Mouse (Mus musculus) lung, postnatal 0 days (tissue): ENCODE measurements at regions not wholly inside any gene's neighbourhood (a gene's known extent, or its start where the extent isn't known, plus 50 kb on each side); places are given as distances from the start of the nearest gene placed in this dataset.

Experiments used
- ATAC-seq: fragments of 200-750 bp; cut with Nextera tagmentation; 2 replicates; pipeline ENCODE4 v1.8.0; 2017; ENCODE audit warnings: moderate library complexity
- DNase-seq: peaks from one replicate; pipeline ENCODE4 v3.0.0-alpha.2; 2016; ENCODE audit warnings: low spot score
- H3K27ac ChIP-seq: fragments of 300-500 bp; sonication (generic); 2 replicates; pipeline ENCODE4 v1.5.1; 2014; ENCODE audit warnings: antibody characterized with exemption, mild to moderate bottlenecking, low read length, mixed read lengths
- H3K27me3 ChIP-seq: fragments of 300-500 bp; sonication (generic); replicated peaks from 2 replicates; pipeline ENCODE4 v1.6.1; 2014; ENCODE audit warnings: low read length, mixed read lengths; ENCODE audit not compliant: insufficient read depth
- H3K36me3 ChIP-seq: fragments of 300-500 bp; sonication (generic); 2 replicates; pipeline ENCODE4 v1.6.1; 2014; ENCODE audit warnings: low read length, mixed read lengths; ENCODE audit not compliant: insufficient read depth
- H3K4me1 ChIP-seq: fragments of 300-500 bp; sonication (generic); 2 replicates; pipeline ENCODE4 v1.6.1; 2014; ENCODE audit warnings: antibody characterized with exemption, low read depth, low read length, mixed read lengths; ENCODE audit not compliant: insufficient read depth
- H3K4me2 ChIP-seq: fragments of 300-500 bp; sonication (generic); replicated peaks from 2 replicates; pipeline ENCODE4 v1.6.1; 2014; ENCODE audit warnings: low read depth, mild to moderate bottlenecking, low read length, moderate library complexity, mixed read lengths
- H3K4me3 ChIP-seq: fragments of 300-500 bp; sonication (generic); 2 replicates; pipeline ENCODE4 v1.5.1; 2014; ENCODE audit warnings: low read depth, low read length
- H3K9ac ChIP-seq: fragments of 300-500 bp; sonication (generic); replicated peaks from 2 replicates; pipeline ENCODE4 v1.6.1; 2014; ENCODE audit warnings: low read depth, mild to moderate bottlenecking
- H3K9me3 ChIP-seq: fragments of 300-500 bp; sonication (generic); 2 replicates; pipeline ENCODE4 v1.6.1; 2016; ENCODE audit warnings: low read length, mixed read lengths
- CTCF ChIP-seq: IDR thresholded peaks from 2 replicates; pipeline ENCODE4 v1.5.1; 2016; ENCODE audit warnings: antibody characterized with exemption, mild to moderate bottlenecking
- EP300 ChIP-seq: IDR thresholded peaks from 2 replicates; pipeline ENCODE4 v1.6.1; 2016; ENCODE audit warnings: antibody characterized with exemption, mild to moderate bottlenecking, control low read depth
- WGBS: fragments of 180-500 bp; shearing (Covaris S2); extraction: QIAGEN DNeasy Blood & Tissue Kit; methylation state at CpG from one replicate; pipeline ENCODE4 v1.1.7; 2014; 5-methylcytosine and 5-hydroxymethylcytosine counted together

- WGBS = 60% methylated on average over 5 of the region's 5 CpGs
- Histone ChIP-seq H3K27me3 (no peaks in the 10 kb centered on the region), H3K4me2 (no peak overlapping the region), H3K9ac (no peak overlapping the region), H3K27ac (no peak overlapping the region), H3K4me1 (no peaks in the 10 kb centered on the region), H3K9me3 (no peaks in the 10 kb centered on the region), H3K4me3 (no peak overlapping the region), H3K36me3 (no peaks in the 10 kb centered on the region)
- TF ChIP-seq EP300 (no peak), CTCF (no peak)
- DNase-seq (no peak), ATAC-seq (no peak)
Observed at GRCm38 (mm10) chr8:103451381-103452018, 649.9 kb upstream of the Cdh5 start.

- H3K4me2 ChIP-seq = no peak overlapping the region
- no peak overlapping the region for H3K4me3 ChIP-seq
- H3K27ac ChIP-seq = no peak overlapping the region
- H3K4me1 ChIP-seq = no peaks in the 10 kb centered on the region
- 60% methylated on average over 6 of the region's 6 CpGs for WGBS
- H3K36me3 ChIP-seq = no peaks in the 10 kb centered on the region
- ATAC-seq (no peak), DNase-seq (no peak)
- no peaks in the 10 kb centered on the region; the same call in 1 of the 2 replicates for H3K9me3 ChIP-seq
- TF ChIP-seq EP300 = no peak
- TF ChIP-seq CTCF = no peak
- no peaks in the 10 kb centered on the region for H3K27me3 ChIP-seq
- no peak overlapping the region for H3K9ac ChIP-seq
Observed at GRCm38 (mm10) chr8:103457176-103457575, 644.2 kb upstream of the Cdh5 start.

- H3K36me3 ChIP-seq = no peaks in the 10 kb centered on the region
- DNase-seq (peak; percentile 32), ATAC-seq (no peak)
- no peaks in the 10 kb centered on the region; the same call in 1 of the 2 replicates for H3K9me3 ChIP-seq
- TF ChIP-seq EP300 (no peak), CTCF (no peak)
- no peak overlapping the region for H3K9ac ChIP-seq
- no peak overlapping the region for H3K4me2 ChIP-seq
- no peak overlapping the region for H3K4me3 ChIP-seq
- H3K27ac ChIP-seq = no peak overlapping the region
- 38% methylated on average over 4 of the region's 4 CpGs for WGBS
- H3K27me3 ChIP-seq = no peaks in the 10 kb centered on the region
- H3K4me1 ChIP-seq = no peaks in the 10 kb centered on the region; the same call in 1 of the 2 replicates
Observed at GRCm38 (mm10) chr8:103463557-103463956, 637.9 kb upstream of the Cdh5 start.

GRCm38 (mm10) chr8:103464777-103465353 is 636.6 kb upstream of the Cdh5 start:
- no peak for ATAC-seq
- TF ChIP-seq CTCF = no peak
- no peak for TF ChIP-seq EP300
- 90% methylated on average over 2 of the region's 2 CpGs for WGBS

GRCm38 (mm10) chr8:103467536-103468160 is 633.8 kb upstream of the Cdh5 start:
- Histone ChIP-seq H3K27ac (no peak overlapping the region), H3K27me3 (no peaks in the 10 kb centered on the region), H3K36me3 (no peaks in the 10 kb centered on the region), H3K9me3 (no peaks in the 10 kb centered on the region), H3K4me3 (no peak overlapping the region), H3K4me1 (no peaks in the 10 kb centered on the region; the same call in 1 of the 2 replicates), H3K4me2 (no peak overlapping the region), H3K9ac (no peak overlapping the region)
- WGBS = 64% methylated on average over 6 of the region's 6 CpGs
- peak; percentile 37; the same call in 1 of the 2 replicates for ATAC-seq
- peak; percentile 36 for DNase-seq
- no peak for TF ChIP-seq CTCF
- no peak for TF ChIP-seq EP300

More at GRCm38 (mm10) chr8:103464777-103465353, 636.6 kb upstream of the Cdh5 start:
- no peak overlapping the region for H3K4me3 ChIP-seq
- no peak overlapping the region for H3K27ac ChIP-seq
- H3K4me1 ChIP-seq = no peaks in the 10 kb centered on the region; the same call in 1 of the 2 replicates
- no peaks in the 10 kb centered on the region; the same call in 1 of the 2 replicates for H3K9me3 ChIP-seq
- no peaks in the 10 kb centered on the region for H3K36me3 ChIP-seq
- H3K4me2 ChIP-seq = no peak overlapping the region
- no peak for DNase-seq
- H3K9ac ChIP-seq = no peak overlapping the region
- H3K27me3 ChIP-seq = no peaks in the 10 kb centered on the region

- Histone ChIP-seq H3K27ac (no peak overlapping the region), H3K4me2 (no peak overlapping the region), H3K9me3 (no peaks in the 10 kb centered on the region), H3K4me1 (no peaks in the 10 kb centered on the region), H3K36me3 (no peaks in the 10 kb centered on the region), H3K27me3 (no peaks in the 10 kb centered on the region), H3K4me3 (no peak overlapping the region), H3K9ac (no peak overlapping the region)
- DNase-seq = no peak
- no peak for TF ChIP-seq EP300
- no peak for TF ChIP-seq CTCF
- no peak for ATAC-seq
- 65% methylated on average over 1 of the region's 1 CpGs for WGBS
Observed at GRCm38 (mm10) chr8:103469049-103469448, 632.4 kb upstream of the Cdh5 start.
